Mouse (Mus musculus): Measurements from ENCODE around the gene Trarg1. TPM values are rescaled to one million over a fixed set of nuclear protein-coding genes. Genes with fewer than 3 reads are reported as not detected.

Trarg1 gene
- total RNA-seq, 2 experiments from 2014 or later, result 46.5 to 59.3 TPM

Other genes with a start within 250 kb of the Trarg1 start
- gene Abr, start 57.5 kb upstream of the Trarg1 start, total RNA-seq (2021), result 10 to 100 TPM; 54.6 to 63.5 TPM
- not detected for gene Bhlha9, start 7.3 kb upstream of the Trarg1 start, total RNA-seq (2021)
- 10 to 100 TPM; 73.2 to 84.2 TPM for gene Gosr1, start 83.8 kb downstream of the Trarg1 start, total RNA-seq (2021)
- gene Cpd, start 167.2 kb downstream of the Trarg1 start, total RNA-seq (2021), result 10 to 100 TPM; 42.1 to 47.6 TPM
- 1 to 10 TPM in 1 of 2 experiments, under 1 TPM in 1; 0.66 to 1.1 TPM for gene Tmigd1, start 222.4 kb downstream of the Trarg1 start, total RNA-seq (2021)
- 10 to 100 TPM; 45.2 to 57.2 TPM for gene Blmh, start 245.0 kb downstream of the Trarg1 start, total RNA-seq (2021)

Data from adrenal gland, postnatal 36 days (tissue).